Mouse (Mus musculus): Measurements from ENCODE around the gene Sapcd1. TPM values are rescaled to one million over a fixed set of nuclear protein-coding genes. Genes with fewer than 3 reads are reported as not detected.
"Not testable (repeated sequence)": the region's sequence is repeated elsewhere in the genome, so short reads cannot be mapped to it uniquely, and the experiment has no call there.

Gene Sapcd1
- total RNA-seq, 2 experiments from 2014 or later, result 3.8 to 4.1 TPM

DNA sequence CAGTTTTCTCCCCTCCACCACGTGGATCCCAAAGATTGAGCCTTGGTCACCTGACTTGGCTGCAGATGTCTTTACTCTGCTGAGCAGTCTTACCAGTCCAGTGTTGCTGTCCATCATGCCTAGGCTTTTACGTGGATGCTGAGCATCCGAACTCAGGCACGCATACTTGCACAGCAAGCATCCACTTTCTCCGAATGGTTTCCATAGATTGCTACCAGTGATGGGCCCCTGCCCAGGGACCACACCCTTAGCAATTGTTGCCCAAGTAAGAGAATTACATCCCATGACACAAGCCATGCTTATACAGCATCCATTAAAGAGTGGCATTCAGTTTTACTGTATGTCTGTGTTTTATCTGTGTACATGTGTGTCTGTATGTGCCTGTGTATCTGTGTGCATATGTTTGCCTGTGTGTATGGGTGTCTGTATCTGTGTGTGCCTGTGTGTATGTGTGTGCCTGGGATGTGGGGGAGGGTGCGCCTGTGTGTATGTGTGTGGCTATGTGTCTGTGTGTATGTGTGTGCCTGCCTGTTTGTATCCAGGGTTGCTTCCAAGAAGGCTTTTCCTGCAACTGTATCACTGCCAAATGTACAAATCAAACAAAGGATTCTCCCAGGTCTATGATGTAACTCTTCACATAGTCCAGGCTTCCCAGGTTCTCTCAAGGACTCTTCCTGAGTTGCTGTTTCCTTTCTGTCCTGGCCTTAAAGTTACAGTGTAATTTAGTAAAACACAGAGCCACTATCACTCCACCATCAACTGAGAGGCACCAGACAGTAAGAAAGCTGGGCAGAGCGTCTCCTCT is 28.1 kb upstream of the Sapcd1 start:
- DNase-seq (ENCODE audit: low spot score in 2 of 2), result no peak

DNA sequence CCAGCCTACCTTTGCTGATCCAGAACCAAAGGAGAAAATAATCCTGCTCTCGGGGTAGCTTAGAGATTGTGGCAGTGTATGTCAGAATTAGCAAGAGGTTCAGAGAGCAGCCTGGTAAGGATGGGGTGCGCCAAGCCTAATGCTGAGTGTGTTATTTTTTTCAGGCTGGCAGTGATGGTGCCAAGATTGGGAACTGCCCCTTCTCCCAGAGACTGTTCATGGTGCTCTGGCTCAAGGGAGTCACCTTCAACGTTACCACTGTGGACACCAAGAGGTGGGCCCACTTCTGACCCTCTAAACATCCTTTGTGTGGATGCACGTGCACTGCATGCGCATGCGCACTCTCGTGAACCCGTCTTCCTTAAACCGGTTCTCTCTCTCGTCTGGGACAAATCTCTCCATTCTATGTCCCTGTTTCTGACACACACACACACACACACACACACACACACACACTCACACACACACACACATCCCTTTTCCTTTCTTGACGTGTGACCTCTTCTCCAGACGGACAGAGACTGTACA is 24.5 kb upstream of the Sapcd1 start:
- no peak for DNase-seq (ENCODE audit: low spot score in 2 of 2)

DNA sequence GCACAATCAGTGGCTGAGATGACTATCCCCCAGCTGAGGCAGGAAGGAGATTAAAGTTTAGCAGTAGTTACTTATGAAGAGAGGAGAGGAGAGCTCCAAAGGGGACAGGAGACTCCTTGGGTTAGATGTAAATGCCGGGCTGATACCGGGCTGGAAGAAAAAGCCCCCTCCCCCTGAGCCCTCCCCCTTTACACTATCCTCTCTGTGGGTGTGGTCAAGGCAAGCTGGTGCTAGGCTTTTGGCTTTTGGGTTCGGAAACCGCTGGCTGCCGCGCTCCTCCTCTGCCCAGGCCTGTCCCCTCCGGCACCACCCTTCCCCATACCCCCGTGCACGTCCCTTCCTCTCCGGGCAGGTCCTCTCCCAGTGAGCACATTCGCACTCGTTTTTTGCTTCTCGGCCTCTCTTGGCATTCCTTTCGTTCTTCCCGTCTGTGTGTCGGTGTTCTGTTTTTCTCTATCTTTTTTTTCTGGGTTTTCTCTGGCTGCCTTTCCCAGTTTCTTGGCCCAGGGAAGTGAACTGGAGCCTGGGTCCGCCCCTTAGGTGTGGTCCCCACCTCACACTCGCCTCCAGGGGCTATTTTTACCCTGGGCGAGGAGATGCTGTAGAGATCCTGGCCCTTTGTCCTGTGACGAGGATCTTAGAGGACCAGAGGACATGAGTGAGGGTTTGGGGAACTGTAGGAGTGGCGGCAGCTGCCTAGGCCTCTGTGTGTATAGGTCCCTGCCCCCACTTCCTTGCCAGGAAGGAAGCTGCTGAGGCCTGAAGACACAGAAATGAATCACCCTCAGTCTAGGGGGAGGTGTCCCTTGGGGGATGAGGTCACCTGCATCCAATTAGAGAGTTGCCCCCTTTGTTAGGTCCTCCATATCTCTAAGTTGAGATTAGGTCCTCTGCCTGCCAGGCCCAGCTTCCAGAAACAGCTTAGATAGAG is 23.6 kb upstream of the Sapcd1 start:
- peak in 1 of 2 experiments; percentile 55 for DNase-seq (ENCODE audit: low spot score in 2 of 2)

DNA sequence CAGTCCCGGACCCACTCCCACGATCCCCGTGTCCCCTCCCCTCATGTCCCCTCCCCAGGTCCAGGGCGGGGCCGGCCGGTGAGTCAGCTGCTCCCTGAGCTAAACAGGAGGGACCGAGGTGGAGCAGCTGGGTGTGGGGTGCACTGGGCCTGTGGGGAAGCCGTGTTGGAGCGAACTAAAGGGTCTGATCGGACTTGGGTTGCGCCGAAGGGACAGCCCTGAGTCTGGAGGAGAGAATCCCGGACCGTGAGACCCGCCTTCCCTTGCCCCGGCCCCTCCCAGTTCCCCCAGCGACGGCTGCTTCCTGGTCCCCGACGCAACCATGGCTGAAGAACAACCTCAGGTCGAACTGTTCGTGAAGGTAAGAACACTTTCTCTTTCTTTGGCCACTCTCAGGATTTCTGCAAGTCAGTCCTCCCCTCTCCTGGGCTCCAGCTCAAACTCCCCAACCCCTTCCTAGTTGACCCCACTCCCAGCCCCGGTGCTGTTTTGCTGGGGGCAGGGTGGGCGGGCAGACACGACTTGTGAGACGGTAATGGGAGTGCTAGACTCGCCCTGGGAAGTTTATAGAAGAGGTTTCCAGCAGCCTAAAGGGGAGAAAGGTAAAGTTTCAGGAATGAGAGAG is 22.4 kb upstream of the Sapcd1 start:
- DNase-seq (ENCODE audit: low spot score in 2 of 2), result peak; percentile 37 to 63

DNA sequence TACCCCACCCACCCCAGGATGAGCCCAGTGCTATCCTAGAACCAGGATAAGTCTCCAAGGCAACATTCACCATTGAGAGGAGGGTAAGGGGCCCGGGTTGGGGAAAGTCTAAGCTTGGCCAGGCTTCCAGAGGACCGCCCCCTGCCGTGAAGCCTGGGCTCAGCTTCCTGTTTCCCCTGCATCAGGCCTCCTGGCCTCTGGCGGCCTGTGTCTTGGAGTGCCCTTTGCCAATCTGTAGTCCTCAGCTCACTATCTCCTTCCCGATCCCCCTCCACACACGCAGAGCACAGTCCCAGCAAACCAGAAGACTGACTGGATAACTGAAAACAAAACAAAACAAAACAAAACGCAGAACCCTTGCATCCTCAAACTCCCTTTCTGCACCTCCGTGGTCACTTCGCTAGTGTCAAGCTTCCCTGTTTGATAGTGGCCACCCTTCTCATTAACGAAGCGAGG is 21.8 kb upstream of the Sapcd1 start, which contains the start of gene Clic1:
Clic1 (plus strand) TSS at position 406 of the 456 bp plus-strand sequence.
- DNase-seq (ENCODE audit: low spot score in 2 of 2), result no peak

DNA sequence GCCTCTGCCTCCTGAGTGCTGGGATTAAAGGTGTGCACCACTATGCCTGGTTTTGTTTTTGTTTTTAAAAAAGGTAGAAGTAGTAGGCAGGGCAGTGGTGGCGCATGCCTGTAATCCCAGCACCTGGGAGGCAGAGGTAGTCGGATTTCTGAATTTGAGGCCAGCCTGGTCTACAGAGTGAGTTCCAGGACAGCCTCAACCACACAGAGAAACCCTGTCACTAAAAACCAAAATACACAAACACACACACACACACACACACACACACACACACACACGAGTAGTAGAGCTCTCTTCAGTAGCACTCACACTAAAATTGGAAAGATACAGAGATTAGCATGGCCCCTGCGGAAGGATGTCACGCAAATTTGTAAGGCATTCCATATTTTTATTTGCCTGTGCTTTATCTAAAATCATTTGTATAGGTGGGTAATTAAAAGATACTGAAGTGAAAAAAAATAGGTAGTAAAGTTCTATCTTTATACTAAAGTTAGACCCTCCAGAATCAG is 21.2 kb upstream of the Sapcd1 start:
- no peak for DNase-seq (ENCODE audit: low spot score in 2 of 2)

DNA sequence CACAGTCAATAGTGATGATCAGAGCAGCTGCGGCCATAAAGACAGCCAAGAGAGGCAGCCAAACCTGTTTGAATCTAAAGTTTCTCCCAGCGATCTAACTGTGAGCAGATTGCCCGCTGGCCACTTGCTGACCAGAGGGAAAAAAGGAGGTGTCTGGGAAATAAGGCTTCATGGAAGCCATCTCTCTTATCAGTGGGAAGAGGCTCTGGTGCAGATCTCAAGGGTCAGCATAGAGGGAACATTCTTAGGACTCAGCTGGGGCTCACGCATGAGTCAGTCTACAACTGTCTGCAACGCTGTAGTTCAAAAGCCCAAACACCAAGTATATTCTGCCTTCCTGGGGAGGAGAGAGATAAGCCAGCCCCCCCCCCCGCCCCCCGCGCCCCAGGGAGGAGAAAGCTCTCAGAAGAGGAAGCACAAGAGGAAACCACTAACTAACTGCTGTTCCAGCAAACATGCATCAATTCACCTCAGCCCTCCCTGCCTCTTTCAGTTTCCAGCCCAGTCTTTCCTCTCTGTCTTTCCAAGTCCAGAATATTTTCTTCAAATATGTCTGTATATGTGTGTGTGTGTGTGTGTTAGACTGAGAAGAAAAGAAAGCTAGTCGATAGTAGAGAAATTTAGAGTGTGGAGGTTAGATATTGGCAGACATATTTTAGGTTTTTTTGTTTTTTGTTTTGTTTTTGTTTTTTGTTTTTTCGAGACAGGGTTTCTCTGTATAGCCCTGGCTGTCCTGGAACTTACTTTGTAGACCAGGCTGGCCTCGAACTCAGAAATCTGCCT is 20.5 kb upstream of the Sapcd1 start:
- no peak for DNase-seq (ENCODE audit: low spot score in 2 of 2)

DNA sequence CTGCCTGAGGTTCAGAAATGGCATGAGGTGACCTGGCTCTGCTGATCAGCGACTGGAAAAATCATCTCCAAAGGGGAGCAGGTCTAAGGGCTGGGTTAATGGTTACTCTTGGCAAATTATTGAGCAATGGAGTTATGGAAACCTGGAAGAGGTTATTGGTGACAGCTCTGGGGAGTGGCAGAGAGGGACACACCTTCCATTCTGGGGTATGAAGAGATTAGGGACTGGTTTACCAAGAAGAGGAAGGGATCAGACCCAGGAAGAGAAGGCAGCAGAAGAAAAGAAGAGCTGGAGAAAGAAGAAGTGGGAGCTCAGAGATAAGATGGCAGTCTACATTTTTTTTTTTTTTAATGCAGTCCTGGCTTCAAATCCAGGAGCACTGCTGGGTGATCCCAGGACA is 19.9 kb upstream of the Sapcd1 start:
- DNase-seq (ENCODE audit: low spot score in 2 of 2), result no peak

DNA sequence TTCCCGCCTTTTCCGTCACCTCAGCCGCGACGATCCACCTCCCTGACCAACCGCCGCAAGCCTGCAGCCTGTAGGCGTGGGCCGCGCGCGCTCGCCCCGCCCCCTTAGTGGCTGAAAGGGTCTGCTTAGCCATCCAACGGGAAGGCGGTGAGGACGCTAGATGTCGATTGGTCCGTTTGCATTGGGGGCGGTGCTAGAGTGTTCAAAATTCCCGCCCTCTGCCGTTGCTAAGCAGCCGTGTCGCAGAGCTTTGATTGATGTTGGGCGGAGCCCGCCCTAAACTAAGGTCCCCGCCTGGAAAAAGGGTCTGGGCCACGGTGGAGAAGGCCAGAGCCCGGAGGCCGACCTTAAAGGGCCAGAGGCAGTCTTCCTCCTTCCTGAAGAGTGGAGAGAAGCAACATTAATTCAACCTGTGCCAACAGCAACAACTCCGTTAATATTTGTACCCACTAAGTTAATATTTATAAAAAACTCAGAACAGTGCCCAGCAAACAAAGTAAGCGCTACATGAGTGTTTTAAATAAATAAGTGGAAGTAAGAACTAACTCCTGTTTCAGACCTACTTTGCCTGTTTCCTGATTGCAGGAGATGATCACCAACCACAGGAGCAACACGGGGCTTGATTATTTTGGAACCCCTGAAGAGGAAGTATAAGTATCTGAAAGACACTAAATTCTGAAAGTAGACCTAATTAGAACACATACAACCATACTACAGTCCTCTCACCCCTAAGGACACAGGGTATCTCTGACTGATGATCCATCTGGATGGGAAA is 19.1 kb upstream of the Sapcd1 start, which contains the start of gene Msh5:
Msh5 (minus strand) TSS at position 65 of the 775 bp plus-strand sequence.
- peak; percentile 91 to 93 for DNase-seq (ENCODE audit: low spot score in 2 of 2)

DNA sequence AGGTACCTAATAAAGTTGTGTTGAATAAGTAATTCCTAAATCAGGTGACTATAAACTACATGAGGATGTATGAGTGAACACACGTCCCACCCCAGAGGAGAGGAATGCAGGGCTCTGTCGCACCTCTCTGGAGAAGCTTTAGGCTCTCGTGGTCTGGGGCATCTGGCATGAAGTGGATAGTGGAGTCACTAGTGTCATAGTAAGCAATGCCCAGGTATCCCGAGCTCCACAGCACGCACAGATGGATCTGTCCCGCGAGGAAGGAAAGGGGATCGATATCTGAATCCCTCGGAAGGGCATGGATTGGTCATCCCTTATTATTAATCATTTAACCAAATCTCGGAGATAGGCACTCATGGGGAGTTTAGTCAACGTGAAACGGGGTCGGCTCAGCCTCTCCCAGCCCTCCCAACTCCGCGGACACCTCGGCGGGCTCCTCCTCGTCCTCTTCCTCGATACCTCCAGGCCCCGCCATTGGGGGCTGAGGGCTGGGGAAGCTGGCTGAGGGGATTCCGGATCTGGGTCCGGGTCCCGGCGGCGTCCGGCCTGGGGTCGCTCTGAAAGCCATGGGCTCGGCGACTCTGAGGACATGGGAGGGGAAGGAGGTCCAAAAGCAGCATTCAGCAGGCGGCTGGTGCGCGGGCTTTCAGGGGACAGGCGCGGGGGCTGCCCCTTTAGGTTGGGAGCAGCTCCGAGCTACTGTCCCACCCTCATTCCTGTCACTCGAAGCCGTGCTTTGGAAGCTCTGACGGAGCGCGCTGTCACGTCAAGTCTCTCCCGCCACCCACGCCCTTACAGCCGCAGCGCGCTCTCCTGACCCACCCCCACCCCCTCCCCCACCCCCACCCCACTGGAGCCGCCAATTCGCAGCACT is 18.2 kb upstream of the Sapcd1 start:
- DNase-seq (ENCODE audit: low spot score in 2 of 2), result no peak

DNA sequence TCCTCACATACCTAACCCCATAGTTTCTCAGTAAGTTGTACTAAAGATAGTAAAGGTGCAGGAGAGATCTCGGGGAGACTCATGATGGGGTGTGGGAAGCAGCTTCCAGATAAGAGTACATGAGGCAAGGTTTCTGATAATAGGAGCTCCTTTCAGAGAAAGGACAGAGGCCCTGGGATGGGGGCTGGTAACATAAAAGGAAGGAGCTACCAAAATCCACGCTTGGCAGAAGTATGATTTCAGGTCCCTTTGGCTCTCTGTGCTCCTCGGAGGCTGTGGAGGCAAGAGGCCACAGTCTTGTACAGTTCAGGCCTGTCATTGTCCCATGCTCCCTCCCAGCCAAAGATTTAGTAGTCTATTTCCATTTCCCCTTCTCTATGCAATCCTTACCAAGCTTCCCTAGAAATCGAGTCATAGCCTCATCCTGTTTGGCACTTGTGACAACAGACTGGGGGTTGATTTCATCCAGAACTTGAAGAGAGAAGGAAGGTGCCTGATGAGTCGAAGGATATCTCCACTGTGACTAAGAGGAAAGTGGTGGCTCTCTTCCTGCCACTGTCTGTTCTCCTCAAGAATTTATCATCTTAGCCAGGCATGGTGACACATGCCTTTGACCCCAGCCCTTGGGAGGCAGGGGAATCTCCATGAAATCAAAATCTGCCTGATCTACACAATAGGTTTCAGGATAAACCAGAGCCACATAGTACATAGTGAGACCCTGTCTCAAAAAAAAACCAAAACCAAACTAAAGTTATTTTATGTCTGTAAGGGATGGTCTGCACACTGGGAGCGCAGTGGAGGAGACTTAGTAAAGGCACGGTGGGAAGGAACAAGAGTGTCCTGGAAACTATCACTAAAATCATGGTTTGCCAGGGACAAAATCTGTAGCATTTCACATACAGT is 17.3 kb upstream of the Sapcd1 start:
- DNase-seq (ENCODE audit: low spot score in 2 of 2), result no peak

DNA sequence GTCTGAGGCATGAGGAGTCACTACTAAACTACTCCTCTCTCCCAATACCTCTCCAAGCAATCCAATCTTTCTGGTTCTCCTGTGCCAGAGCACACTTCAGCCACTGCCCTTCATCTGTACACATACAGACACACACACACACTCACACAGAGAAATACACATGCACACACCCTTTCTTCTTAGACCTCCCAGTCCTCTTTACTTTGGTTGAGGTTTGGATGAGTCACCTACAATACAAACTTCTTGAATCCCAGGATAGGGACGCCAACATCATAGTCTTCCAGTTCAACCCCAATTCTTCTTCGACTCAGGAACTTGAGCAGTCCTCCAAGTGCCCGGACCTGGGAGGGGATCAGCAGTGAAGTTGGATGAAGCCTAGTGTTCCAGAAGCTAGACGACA is 16.0 kb upstream of the Sapcd1 start:
- no peak for DNase-seq (ENCODE audit: low spot score in 2 of 2)

DNA sequence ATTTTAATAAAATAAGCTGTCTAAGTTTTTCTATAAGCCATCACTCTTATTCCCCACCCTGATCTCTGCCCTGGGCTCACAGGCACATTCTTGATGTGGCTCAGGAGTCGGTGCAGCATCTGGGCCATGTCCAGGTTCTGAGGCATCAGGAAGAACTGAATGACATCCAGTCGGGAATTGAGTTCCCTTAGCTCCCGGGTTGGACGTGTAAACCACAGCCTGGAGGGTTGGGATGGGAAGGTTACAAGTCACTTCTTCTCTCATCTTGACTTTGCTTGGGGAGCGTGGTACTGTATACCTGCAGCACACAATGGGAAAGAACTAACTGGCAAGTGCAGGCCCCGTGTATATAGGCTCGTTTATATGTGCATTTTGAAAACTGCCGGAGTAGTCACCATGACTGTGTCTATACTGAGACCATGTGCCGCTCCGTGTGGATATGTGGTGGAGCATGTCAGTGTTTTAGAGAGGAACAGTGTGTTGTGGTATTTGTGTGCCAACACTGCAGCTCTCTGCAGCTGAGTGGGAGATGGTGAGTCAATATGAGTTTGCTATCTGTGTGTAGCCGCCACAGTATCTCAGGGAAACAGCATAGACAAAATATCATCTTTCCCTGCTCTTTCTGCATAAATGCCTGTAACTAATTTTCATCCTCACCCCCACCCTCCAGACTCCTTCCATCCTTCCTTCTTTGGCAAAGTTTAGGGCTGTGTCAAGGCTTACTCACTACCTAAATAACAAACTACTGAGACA is 11.5 kb upstream of the Sapcd1 start:
- no peak for DNase-seq (ENCODE audit: low spot score in 2 of 2)

DNA sequence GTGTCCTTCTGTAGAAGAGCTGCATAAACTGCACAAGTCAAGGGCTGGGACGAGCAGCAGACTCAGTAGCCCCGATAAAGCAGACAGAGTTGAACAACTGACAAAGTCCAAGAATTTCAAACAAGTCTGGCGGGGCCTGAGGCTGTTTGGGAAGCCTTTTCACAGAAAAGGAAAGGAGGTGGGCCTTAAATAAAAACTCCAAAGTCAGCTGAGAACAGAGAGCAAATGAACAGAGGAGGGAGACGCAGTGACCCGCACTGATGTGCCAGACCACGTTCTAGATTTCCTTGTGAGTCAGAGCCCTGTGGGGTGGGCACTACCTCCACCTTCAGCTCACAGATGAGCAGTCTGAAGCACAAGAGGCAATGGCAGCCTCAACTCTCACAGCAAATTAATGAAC is 7.1 kb upstream of the Sapcd1 start:
- DNase-seq (ENCODE audit: low spot score in 2 of 2), result no peak

DNA sequence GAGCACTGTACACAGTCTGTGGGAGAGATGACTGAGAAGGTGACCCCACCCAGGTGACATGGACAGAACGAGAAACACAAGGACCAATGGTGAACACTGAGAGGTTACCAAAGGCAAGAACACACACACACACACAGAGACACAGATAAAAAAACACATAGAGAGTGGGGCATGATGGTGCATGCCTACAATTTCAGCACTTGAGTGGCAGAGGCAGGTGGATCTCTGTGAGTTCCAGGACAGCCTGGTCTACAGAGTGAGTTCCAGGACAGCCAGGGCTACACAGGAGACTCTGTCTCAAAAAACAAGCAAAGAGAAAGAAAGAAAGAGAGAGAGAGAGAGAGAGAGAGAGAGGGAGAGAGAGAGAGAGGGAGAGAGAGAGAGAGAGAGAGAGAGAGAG is 5.9 kb upstream of the Sapcd1 start:
- DNase-seq (ENCODE audit: low spot score in 2 of 2), result not testable (repeated sequence)

DNA sequence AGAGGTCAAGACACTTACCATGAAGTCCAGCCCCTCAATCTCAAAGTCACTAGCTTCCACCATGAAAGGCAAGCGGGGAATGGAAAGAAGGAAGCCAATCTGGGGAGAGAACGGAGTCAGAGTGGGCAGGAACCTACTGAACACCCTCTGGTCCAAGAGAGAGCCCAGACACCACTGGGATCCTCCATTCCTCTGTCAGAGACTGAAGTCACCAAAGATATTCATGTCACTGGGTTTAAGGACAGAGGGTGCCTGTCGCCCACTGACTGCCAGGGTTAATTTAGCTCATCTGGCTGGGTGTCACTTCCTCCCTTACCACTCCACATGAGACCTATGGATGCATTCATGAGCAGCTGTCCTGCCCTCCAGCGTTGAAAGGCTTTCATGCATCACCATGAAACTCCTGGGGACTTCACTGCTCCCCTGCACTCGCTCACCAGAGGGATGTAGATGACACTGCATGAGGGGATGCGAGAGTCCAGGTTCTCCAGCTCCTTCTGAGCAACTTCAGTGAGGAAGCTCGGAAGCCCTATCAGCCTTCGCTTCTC is 4.6 kb upstream of the Sapcd1 start:
- no peak for DNase-seq (ENCODE audit: low spot score in 2 of 2)

Data from adrenal gland, postnatal 4 days (tissue).